Mouse (Mus musculus): ENCODE results near the gene Jpt1. TPM values are rescaled to one million over a fixed set of nuclear protein-coding genes. Genes with fewer than 3 reads are reported as not detected.

Gene Jpt1
- polyA plus RNA-seq, 1 experiment from 2014 or later = 959 TPM

DNA sequence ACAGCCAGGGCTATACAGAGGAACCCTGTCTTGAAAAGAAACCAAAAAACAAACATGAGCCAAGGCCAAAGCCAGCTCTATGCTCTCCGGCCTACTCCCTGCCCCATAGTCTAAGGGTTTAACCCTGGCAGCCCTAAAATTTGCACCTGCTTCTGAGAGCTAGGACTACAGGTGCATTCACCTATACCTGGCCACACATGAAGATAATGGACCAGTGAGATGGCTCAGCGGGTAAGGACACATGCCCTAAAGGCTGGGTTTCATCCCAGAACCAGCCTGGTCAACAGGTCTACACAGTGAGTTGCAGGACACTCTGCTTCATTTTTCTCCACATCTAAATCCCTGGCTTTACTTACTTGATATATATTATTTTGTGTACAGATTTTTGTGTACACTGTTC is 8.1 kb upstream of the Jpt1 start:
- no peak for ATAC-seq (ENCODE audit: low FRiP score)
- Histone ChIP-seq H3K4me3 (no peak overlapping the region), H3K9ac (no peak overlapping the region), H3K9me3 (replicated peaks) (no peaks in the 10 kb centered on the region), H3K36me3 (peaks cover 48% of the 10 kb centered on the region), H3K4me1 (no peaks in the 10 kb centered on the region), H3K27ac (no peak overlapping the region), H3K4me2 (replicated peaks) (no peak overlapping the region), H3K27me3 (no peaks in the 10 kb centered on the region)
- 93% methylated on average over 2 of the region's 2 CpGs for WGBS

DNA sequence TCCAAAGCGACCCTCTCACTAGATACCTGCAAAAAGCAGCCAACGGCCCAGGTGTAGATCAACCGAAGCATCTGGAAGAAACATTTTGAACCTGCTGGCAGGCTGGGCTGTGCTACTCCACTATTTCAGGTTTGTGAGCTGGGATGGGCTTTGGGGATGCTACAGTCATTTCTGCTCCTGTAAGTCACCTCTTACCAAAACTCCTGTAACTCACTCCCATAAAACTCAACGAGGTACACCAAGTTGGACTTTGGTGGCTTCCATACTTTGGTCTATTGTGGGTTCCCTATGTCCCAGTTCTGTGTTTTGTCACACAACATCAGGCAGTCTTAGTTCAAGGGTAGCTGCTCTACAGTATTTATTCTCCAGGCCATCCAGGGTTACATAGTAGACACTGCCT is 6.9 kb upstream of the Jpt1 start:
- Histone ChIP-seq H3K36me3 (peaks cover 39% of the 10 kb centered on the region), H3K27ac (no peak overlapping the region), H3K27me3 (no peaks in the 10 kb centered on the region), H3K4me1 (no peaks in the 10 kb centered on the region), H3K9ac (no peak overlapping the region), H3K9me3 (replicated peaks) (no peaks in the 10 kb centered on the region), H3K4me2 (replicated peaks) (no peak overlapping the region), H3K4me3 (no peak overlapping the region)
- no peak for ATAC-seq (ENCODE audit: low FRiP score)
- 88% methylated on average over 4 of the region's 4 CpGs for WGBS

DNA sequence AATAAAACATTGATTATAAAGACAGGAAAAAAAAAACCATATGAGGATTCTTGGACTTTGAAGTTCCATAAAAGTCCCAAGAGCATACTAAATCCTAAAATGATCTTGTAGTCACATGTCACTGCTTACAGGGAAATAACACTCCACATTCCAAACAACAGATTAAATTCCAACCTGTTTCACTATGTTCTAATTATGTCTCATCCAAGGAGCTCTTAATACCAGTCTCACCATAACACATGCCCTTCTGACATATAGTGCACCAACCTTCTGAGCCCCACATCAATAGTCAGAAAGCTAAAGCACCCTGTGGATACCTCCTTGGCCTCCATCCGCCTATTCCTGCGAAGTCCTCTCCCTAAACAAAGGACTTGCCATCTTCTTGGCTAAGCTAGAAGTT is 6.0 kb upstream of the Jpt1 start:
- 62% methylated on average over 2 of the region's 2 CpGs for WGBS
- Histone ChIP-seq H3K27me3 (no peaks in the 10 kb centered on the region), H3K36me3 (peaks cover 32% of the 10 kb centered on the region)

DNA sequence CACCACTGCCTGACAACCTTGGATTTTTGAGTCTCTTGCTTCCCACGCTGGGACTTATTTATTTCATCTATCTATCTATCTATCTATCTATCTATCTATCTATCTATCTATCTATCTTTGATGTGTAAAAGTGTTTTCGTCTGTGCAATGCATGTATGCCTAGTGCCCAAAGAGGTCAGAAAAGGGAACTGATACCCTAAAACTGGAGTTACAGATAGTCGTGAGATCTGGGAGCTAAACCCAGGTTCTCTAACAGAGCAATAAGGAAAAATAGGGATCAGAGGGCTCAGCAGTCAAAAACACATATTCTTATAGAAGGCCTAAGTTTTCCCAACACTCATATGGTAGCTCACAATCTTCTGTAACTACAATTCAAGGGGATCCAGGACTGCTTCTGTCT is 5.4 kb upstream of the Jpt1 start:
- H3K4me2 ChIP-seq (replicated peaks) = no peak overlapping the region
- H3K9me3 ChIP-seq (replicated peaks) = no peaks in the 10 kb centered on the region
- no peak for ATAC-seq (ENCODE audit: low FRiP score)
- no peak overlapping the region for H3K9ac ChIP-seq
- no peaks in the 10 kb centered on the region for H3K27me3 ChIP-seq
- peaks cover 26% of the 10 kb centered on the region for H3K36me3 ChIP-seq
- 81% methylated on average over 3 of the region's 3 CpGs for WGBS
- H3K4me1 ChIP-seq = no peaks in the 10 kb centered on the region
- H3K27ac ChIP-seq = no peak overlapping the region
- no peak overlapping the region for H3K4me3 ChIP-seq

More for the DNA sequence above, 6.0 kb upstream of the Jpt1 start:
- Histone ChIP-seq H3K4me3 (no peak overlapping the region), H3K4me1 (no peaks in the 10 kb centered on the region), H3K4me2 (replicated peaks) (no peak overlapping the region), H3K27ac (no peak overlapping the region), H3K9me3 (replicated peaks) (no peaks in the 10 kb centered on the region), H3K9ac (no peak overlapping the region)
- no peak for ATAC-seq (ENCODE audit: low FRiP score)

DNA sequence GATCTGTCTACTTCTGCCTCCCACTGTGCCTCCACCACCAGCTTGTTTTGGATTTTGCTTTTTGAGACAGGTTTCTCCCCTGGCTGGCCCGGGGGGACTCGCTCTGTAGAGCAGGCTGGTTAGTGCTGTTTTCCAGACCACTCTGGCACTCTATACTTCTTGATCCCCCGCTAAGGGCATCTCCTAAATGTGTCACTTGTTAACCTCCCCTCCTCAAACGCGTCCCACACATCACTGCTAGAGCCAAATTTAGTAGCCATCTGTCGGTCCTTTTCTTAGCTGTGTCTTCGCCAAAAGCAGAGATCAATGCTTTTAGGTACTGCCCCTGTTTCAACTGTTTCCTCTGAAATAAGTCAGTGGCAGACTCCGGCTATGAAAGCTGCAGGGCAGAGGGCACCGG is 4.5 kb upstream of the Jpt1 start:
- no peak overlapping the region for H3K4me2 ChIP-seq (replicated peaks)
- H3K9me3 ChIP-seq (replicated peaks) = no peaks in the 10 kb centered on the region
- no peak overlapping the region for H3K4me3 ChIP-seq
- H3K4me1 ChIP-seq = no peaks in the 10 kb centered on the region
- no peak for ATAC-seq (ENCODE audit: low FRiP score)
- peaks cover 19% of the 10 kb centered on the region for H3K36me3 ChIP-seq
- no peak overlapping the region for H3K27ac ChIP-seq
- no peaks in the 10 kb centered on the region for H3K27me3 ChIP-seq
- H3K9ac ChIP-seq = no peak overlapping the region
- WGBS = 73% methylated on average over 9 of the region's 9 CpGs

DNA sequence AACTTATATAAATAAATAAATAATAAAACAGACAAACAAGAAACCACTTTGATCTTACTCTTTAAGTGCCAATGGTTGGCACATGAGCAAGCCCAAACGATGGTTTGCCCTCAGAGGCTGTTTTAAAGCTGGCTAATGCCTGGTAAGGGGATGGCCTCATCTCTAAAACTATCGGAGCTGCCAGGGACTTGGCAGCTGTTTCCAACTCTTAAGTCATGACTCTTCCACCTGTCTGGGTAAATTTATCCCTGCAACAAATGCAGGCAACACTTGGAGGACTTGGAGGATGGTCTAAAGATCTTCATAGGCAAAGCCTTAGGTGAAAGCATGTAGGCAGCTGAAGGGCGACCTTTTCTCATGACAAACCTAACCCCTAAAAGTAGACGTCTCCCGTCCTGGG is 2.8 kb upstream of the Jpt1 start:
- Histone ChIP-seq H3K36me3 (peaks cover 9% of the 10 kb centered on the region), H3K4me1 (peaks cover 8% of the 10 kb centered on the region), H3K27ac (no peak overlapping the region), H3K9me3 (replicated peaks) (no peaks in the 10 kb centered on the region), H3K9ac (no peak overlapping the region), H3K4me2 (replicated peaks) (no peak overlapping the region), H3K27me3 (no peaks in the 10 kb centered on the region), H3K4me3 (no peak overlapping the region)
- no peak for ATAC-seq (ENCODE audit: low FRiP score)
- 91% methylated on average over 5 of the region's 5 CpGs for whole genome bisulfite sequencing

DNA sequence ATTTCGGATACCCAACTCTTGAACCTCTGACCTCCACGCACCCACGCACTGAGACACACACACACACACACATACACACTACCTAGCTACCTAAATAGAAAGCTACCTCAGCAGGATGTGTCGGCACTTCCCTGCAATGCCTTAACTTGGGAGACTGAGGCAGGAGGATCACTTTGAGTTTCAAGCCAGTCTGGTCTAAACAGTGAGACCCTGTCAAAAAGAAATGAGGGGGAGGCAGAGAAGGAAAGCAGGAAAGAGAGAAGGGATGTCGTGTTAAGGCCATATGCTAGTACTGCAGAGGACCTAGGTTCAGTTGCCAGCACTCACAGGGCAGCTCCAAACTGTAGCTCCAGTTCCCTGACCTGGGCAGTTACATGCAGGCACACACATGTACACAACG is 834 bp upstream of the Jpt1 start:
- Histone ChIP-seq H3K36me3 (no peaks in the 10 kb centered on the region), H3K4me1 (peaks cover 27% of the 10 kb centered on the region), H3K9ac (no peak overlapping the region), H3K27ac (no peak overlapping the region), H3K9me3 (replicated peaks) (no peaks in the 10 kb centered on the region), H3K27me3 (no peaks in the 10 kb centered on the region), H3K4me3 (no peak overlapping the region), H3K4me2 (replicated peaks) (no peak overlapping the region)
- WGBS = 76% methylated on average over 6 of the region's 6 CpGs
- ATAC-seq (ENCODE audit: low FRiP score) = no peak

DNA sequence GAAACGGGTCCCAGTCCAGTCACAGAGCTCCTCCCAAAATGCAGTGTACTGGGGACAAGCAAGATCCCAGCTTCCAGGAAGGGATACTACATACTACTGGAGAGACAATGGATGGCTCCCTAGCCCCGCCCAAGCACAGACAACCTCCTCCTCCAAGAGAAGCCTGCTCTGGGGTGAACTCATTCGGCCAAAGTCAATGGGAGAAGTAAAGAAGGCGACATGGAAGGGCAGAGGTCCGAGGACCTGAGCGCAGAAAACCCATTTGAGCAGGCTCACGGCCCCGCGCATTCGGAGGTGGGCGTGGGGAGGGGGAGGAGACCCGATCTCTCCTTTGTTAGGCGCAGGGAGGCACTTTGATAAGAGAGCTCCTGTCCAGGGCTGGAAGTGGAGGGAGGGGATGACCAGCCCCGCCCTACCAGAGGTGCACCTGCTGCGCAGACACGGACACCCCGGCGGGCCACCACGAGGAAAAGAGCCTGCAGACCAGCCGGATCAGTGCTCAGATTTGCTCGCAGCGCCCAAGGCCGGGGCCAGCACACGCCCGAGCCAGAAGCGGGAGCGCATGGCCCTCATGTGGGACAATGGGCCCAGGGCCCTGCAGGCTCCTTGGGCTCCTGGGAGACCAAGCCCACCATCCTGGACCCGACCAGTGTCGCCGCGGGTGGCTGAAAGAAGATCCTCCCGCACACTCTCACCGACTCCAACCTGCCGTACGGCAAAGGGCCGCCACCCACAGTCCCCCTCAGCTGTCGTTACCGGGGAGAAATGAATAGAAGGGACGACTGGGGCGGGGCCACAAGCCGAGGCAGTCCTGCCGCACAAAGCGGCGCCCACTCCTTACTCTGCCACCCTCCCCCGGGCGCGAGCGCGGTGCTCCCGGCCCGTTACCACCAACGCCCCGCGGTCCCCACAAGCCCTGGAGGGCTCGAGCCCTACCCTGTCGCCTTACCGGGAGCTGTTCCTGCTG is 633 bp downstream of the Jpt1 start:
- WGBS = under 1% methylated on average over 57 of the region's 57 CpGs

DNA sequence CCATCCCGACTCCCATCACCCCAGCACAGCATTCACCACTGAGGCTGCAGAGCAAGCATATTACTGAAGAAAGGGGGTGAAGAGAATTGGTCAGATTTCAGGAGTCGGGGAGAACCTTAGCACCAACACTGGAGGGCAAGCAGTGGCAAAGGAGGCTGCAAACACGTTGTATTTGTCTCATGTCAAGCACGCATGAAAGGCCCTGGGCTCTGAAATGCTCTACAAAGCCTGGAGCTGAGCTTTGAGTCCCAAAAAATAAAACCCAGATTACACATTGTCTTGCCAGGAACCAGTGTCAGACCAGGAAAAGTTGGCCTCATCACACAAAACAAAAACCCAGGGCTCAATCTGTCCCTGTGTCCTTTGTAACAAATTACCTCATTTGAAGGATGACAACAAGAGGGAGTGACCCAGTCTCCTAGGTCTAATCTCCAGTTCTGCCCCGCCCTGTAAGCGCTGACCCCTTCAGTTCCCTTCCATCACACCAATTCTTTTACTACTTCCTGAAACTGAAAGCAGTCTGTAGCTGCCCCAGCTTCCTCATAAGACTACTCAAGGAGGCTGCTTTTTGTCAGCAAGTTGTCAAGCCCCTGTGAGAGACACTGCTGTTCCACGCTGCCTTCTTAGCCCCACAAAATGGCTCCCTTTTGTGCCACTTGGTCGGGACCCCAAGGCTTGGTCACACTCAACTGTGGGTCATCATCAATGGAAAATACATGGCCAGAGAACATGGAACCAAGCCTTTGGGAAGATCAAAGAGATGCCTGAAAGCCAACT is 1.6 kb downstream of the Jpt1 start:
- Histone ChIP-seq H3K4me2 (replicated peaks) (peak overlapping the region; percentile 87), H3K9me3 (replicated peaks) (no peaks in the 10 kb centered on the region), H3K36me3 (no peaks in the 10 kb centered on the region), H3K27me3 (no peaks in the 10 kb centered on the region), H3K27ac (peak overlapping the region; percentile 90), H3K4me3 (peak overlapping the region; percentile 99), H3K4me1 (peaks cover 46% of the 10 kb centered on the region), H3K9ac (peak overlapping the region; percentile 99)
- 22% methylated on average over 8 of the region's 8 CpGs for WGBS
- no peak for ATAC-seq (ENCODE audit: low FRiP score)

More for the DNA sequence above, 633 bp downstream of the Jpt1 start:
- no peaks in the 10 kb centered on the region for H3K9me3 ChIP-seq (replicated peaks)
- peak overlapping the region; percentile 87 for H3K4me2 ChIP-seq (replicated peaks)
- peak overlapping the region; percentile 99 for H3K4me3 ChIP-seq
- H3K9ac ChIP-seq = peak overlapping the region; percentile 99
- ATAC-seq (ENCODE audit: low FRiP score) = peak; percentile 79
- no peaks in the 10 kb centered on the region for H3K27me3 ChIP-seq
- H3K4me1 ChIP-seq = peaks cover 36% of the 10 kb centered on the region
- no peaks in the 10 kb centered on the region for H3K36me3 ChIP-seq
- peak overlapping the region; percentile 90 for H3K27ac ChIP-seq

DNA sequence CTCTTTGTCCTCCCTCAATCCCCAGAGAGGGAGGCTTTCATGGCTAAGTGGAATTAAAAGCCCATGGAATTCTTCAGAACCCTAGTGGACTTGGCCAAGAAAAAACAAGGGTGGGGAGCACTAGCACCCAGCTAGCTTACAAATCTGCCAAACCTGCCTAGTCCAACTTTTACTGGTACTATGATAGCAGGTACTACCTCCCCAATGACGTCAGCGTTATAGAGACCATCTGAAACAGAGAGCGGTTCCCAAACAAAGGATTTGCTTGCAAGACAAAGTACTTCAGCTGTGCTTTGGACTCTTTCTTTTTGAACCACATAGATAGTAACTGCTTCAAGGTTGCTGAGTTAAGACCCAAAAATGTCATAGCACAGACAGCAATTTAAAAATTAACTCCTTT is 2.2 kb downstream of the Jpt1 start:
- H3K36me3 ChIP-seq = no peaks in the 10 kb centered on the region
- H3K9me3 ChIP-seq (replicated peaks) = no peaks in the 10 kb centered on the region
- no peaks in the 10 kb centered on the region for H3K27me3 ChIP-seq
- H3K4me1 ChIP-seq = peaks cover 52% of the 10 kb centered on the region
- peak overlapping the region; percentile 90 for H3K27ac ChIP-seq
- ATAC-seq (ENCODE audit: low FRiP score) = no peak
- peak overlapping the region; percentile 99 for H3K9ac ChIP-seq
- peak overlapping the region; percentile 99 for H3K4me3 ChIP-seq
- peak overlapping the region; percentile 87 for H3K4me2 ChIP-seq (replicated peaks)
- 37% methylated on average over 3 of the region's 3 CpGs for WGBS

DNA sequence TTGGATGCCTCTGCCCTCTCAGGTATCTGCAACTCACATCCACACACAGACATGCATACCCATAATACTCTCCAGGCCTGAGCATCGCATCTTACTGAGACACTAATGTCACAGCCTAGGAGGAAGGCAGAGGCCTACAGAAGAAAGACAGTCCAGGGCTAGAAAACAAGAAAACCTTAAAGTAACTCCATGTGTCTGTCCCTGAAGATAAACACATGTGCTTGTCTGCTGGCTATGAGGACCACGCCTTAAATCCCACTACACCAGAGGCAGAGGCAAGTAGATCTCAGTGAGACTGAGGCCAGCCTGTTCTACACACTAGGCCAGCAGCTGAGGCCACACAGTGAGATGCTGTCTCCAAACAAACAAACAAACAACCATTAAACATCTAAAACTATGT is 3.1 kb downstream of the Jpt1 start:
- peak overlapping the region; percentile 99 for H3K4me3 ChIP-seq
- no peaks in the 10 kb centered on the region for H3K9me3 ChIP-seq (replicated peaks)
- no peaks in the 10 kb centered on the region for H3K27me3 ChIP-seq
- 67% methylated on average over 2 of the region's 2 CpGs for whole genome bisulfite sequencing
- 0 out of 2 replicates have a peak, but pooled peaks cover 4% of the 10 kb centered on the region for H3K36me3 ChIP-seq
- H3K27ac ChIP-seq = 0 out of 2 replicates have a peak overlapping the region, but pooled peaks have one; percentile 90
- H3K4me1 ChIP-seq = peaks cover 59% of the 10 kb centered on the region
- peak overlapping the region; percentile 87 for H3K4me2 ChIP-seq (replicated peaks)
- no peak for ATAC-seq (ENCODE audit: low FRiP score)
- peak overlapping the region; percentile 99 for H3K9ac ChIP-seq

DNA sequence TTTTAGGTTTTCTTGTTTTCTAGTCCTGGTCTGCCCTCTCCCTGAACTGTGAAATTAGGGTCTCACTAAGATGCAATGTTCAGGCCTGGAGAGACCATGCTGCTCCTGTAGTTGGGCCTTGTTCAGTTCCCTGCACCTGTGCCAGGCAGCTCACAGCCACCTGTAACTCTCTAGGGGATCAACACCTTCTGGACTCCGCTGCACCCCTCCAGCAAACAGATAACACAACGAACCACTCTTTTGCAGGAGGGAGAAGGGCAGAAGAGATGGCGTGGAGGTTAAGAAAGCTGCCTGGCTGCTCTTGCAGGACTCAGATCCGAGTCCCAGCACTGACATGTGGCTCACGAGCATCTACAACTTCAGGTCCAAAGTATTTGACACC is 3.7 kb downstream of the Jpt1 start:
- H3K27ac ChIP-seq = 0 out of 2 replicates have a peak overlapping the region, but pooled peaks have one; percentile 12
- no peak for ATAC-seq (ENCODE audit: low FRiP score)
- no peaks in the 10 kb centered on the region for H3K27me3 ChIP-seq
- peak overlapping the region; percentile 99 for H3K4me3 ChIP-seq
- no peaks in the 10 kb centered on the region for H3K9me3 ChIP-seq (replicated peaks)
- 0 out of 2 replicates have a peak, but pooled peaks cover 4% of the 10 kb centered on the region for H3K36me3 ChIP-seq
- peaks cover 62% of the 10 kb centered on the region for H3K4me1 ChIP-seq
- peak overlapping the region; percentile 87 for H3K4me2 ChIP-seq (replicated peaks)
- H3K9ac ChIP-seq = peak overlapping the region; percentile 99; the same call in 1 of the 2 replicates
- WGBS = 62% methylated on average over 5 of the region's 5 CpGs
